Mouse (Mus musculus) kidney, postnatal 0 days (tissue): ENCODE results near the gene S1pr3. TPM values are rescaled to one million over a fixed set of nuclear protein-coding genes. Genes with fewer than 3 reads are reported as not detected.

Experiments used
- ATAC-seq: fragments of 200-750 bp; cut with Nextera tagmentation; replicated peaks from 2 replicates; pipeline ENCODE4 v1.8.0; 2017; ENCODE audit warnings: low read depth, moderate number of reproducible peaks, moderate TSS enrichment, moderate library complexity; ENCODE audit not compliant: low FRiP score
- DNase-seq: peaks from one replicate; pipeline ENCODE4 v3.0.0-alpha.2; 2016; ENCODE audit warnings: low spot score
- H3K27ac ChIP-seq: fragments of 300-500 bp; sonication (generic); 2 replicates; pipeline ENCODE4 v1.5.1; 2014; ENCODE audit warnings: mild to moderate bottlenecking
- H3K27me3 ChIP-seq: fragments of 300-500 bp; sonication (generic); 2 replicates; pipeline ENCODE4 v1.6.1; 2014; ENCODE audit warnings: low read length, mixed read lengths; ENCODE audit not compliant: insufficient read depth
- H3K36me3 ChIP-seq: fragments of 300-500 bp; sonication (generic); 2 replicates; pipeline ENCODE4 v1.6.1; 2014; ENCODE audit warnings: low read length, mixed read lengths; ENCODE audit not compliant: insufficient read depth
- H3K4me1 ChIP-seq: fragments of 300-500 bp; sonication (generic); replicated peaks from 2 replicates; pipeline ENCODE4 v1.6.1; 2014; ENCODE audit warnings: antibody characterized with exemption, low read length, mixed read lengths; ENCODE audit not compliant: insufficient read depth
- H3K4me2 ChIP-seq: fragments of 300-500 bp; sonication (generic); 2 replicates; pipeline ENCODE4 v1.6.1; 2014; ENCODE audit warnings: mild to moderate bottlenecking, low read length, moderate library complexity, mixed read lengths
- H3K4me3 ChIP-seq: fragments of 300-500 bp; sonication (generic); replicated peaks from 2 replicates; pipeline ENCODE4 v1.5.1; 2014; ENCODE audit warnings: low read depth, low read length
- H3K9ac ChIP-seq: fragments of 300-500 bp; sonication (generic); 2 replicates; pipeline ENCODE4 v1.6.1; 2014; ENCODE audit warnings: low read depth, low read length
- H3K9me3 ChIP-seq: fragments of 300-500 bp; sonication (generic); replicated peaks from 2 replicates; pipeline ENCODE4 v1.6.1; 2016; ENCODE audit warnings: low read length, inconsistent platforms, mixed read lengths
- CTCF ChIP-seq: IDR thresholded peaks from 2 replicates; pipeline ENCODE4 v1.5.1; 2016; ENCODE audit warnings: antibody characterized with exemption, low read depth, mild to moderate bottlenecking, moderate library complexity
- WGBS: fragments of 180-500 bp; shearing (Covaris S2); extraction: QIAGEN DNeasy Blood & Tissue Kit; methylation state at CpG from one replicate; pipeline ENCODE4 v1.1.7; 2014; 5-methylcytosine and 5-hydroxymethylcytosine counted together
- polyA plus RNA-seq: library from polyadenylated mRNA; unstranded; fragments of >200 nt; fragmentation: Nextera tagmentation; extraction: Ambion mirVana; gene quantifications from 2 replicates; pipeline ENCODE4 v1.2.1, GENCODE M21; 2015

Gene S1pr3
- polyA plus RNA-seq, 1 experiment from 2014 or later = 36.7 TPM

- Histone ChIP-seq H3K36me3 (peaks cover 3% of the 10 kb centered on the region; the same call in 1 of the 2 replicates), H3K27ac (peak overlapping the region; percentile 43; the same call in 1 of the 2 replicates), H3K4me2 (peak overlapping the region; percentile 30; the same call in 1 of the 2 replicates), H3K27me3 (no peaks in the 10 kb centered on the region), H3K9ac (no peak overlapping the region), H3K4me3 (no peak overlapping the region), H3K4me1 (peaks cover 7% of the 10 kb centered on the region; the same call in 1 of the 2 replicates), H3K9me3 (no peaks in the 10 kb centered on the region)
- DNase-seq (peak; percentile 98), ATAC-seq (peak; percentile 53)
- WGBS = 6% methylated on average over 20 of the region's 20 CpGs
- TF ChIP-seq CTCF = peak; percentile 99
These were observed 10.0 kb downstream of the S1pr3 start for GRCm38 (mm10) chr13:51418268-51418941.

- Histone ChIP-seq H3K9me3 (no peaks in the 10 kb centered on the region), H3K4me2 (peak overlapping the region; percentile 30; the same call in 1 of the 2 replicates), H3K36me3 (peaks cover 3% of the 10 kb centered on the region; the same call in 1 of the 2 replicates), H3K4me3 (no peak overlapping the region), H3K9ac (no peak overlapping the region), H3K27me3 (no peaks in the 10 kb centered on the region), H3K4me1 (peaks cover 7% of the 10 kb centered on the region; the same call in 1 of the 2 replicates), H3K27ac (no peak overlapping the region)
- TF ChIP-seq CTCF = no peak
- DNase-seq (no peak), ATAC-seq (no peak)
- WGBS = 77% methylated on average over 19 of the region's 19 CpGs
These were observed 10.6 kb downstream of the S1pr3 start for GRCm38 (mm10) chr13:51418942-51419451.

- no peaks in the 10 kb centered on the region for H3K27me3 ChIP-seq
- DNase-seq (no peak), ATAC-seq (no peak)
- H3K4me2 ChIP-seq = no peak overlapping the region
- H3K9me3 ChIP-seq = no peaks in the 10 kb centered on the region
- no peak overlapping the region for H3K9ac ChIP-seq
- no peak overlapping the region for H3K27ac ChIP-seq
- WGBS = 89% methylated on average over 15 of the region's 15 CpGs
- H3K36me3 ChIP-seq = peaks cover 3% of the 10 kb centered on the region; the same call in 1 of the 2 replicates
- TF ChIP-seq CTCF = no peak
- peaks cover 7% of the 10 kb centered on the region; the same call in 1 of the 2 replicates for H3K4me1 ChIP-seq
- no peak overlapping the region for H3K4me3 ChIP-seq
These were observed 11.1 kb downstream of the S1pr3 start for GRCm38 (mm10) chr13:51419501-51419900.

GRCm38 (mm10) chr13:51420861-51421260 is 12.4 kb downstream of the S1pr3 start:
- Histone ChIP-seq H3K9ac (no peak overlapping the region), H3K27ac (no peak overlapping the region), H3K4me3 (no peak overlapping the region), H3K4me1 (peaks cover 9% of the 10 kb centered on the region; the same call in 1 of the 2 replicates), H3K27me3 (no peaks in the 10 kb centered on the region), H3K36me3 (no peaks in the 10 kb centered on the region; the same call in 1 of the 2 replicates), H3K4me2 (no peak overlapping the region), H3K9me3 (no peaks in the 10 kb centered on the region)
- no peak for DNase-seq
- 78% methylated on average over 9 of the region's 9 CpGs for WGBS
- no peak for ATAC-seq
- TF ChIP-seq CTCF = no peak

- Histone ChIP-seq H3K36me3 (no peaks in the 10 kb centered on the region; the same call in 1 of the 2 replicates), H3K4me2 (no peak overlapping the region), H3K4me3 (no peak overlapping the region), H3K27me3 (no peaks in the 10 kb centered on the region), H3K4me1 (0 out of 2 replicates have a peak, but pooled peaks cover 3% of the 10 kb centered on the region), H3K9ac (no peak overlapping the region), H3K9me3 (no peaks in the 10 kb centered on the region), H3K27ac (no peak overlapping the region)
- DNase-seq = no peak
- ATAC-seq = no peak
- WGBS = 73% methylated on average over 9 of the region's 9 CpGs
- TF ChIP-seq CTCF = peak; percentile 5; the same call in 1 of the 2 replicates
These were observed 15.2 kb downstream of the S1pr3 start for GRCm38 (mm10) chr13:51423647-51424046.

GRCm38 (mm10) chr13:51424647-51425046 is 16.2 kb downstream of the S1pr3 start:
- Histone ChIP-seq H3K4me1 (0 out of 2 replicates have a peak, but pooled peaks cover 2% of the 10 kb centered on the region), H3K9ac (no peak overlapping the region), H3K27me3 (no peaks in the 10 kb centered on the region), H3K4me3 (no peak overlapping the region), H3K36me3 (no peaks in the 10 kb centered on the region; the same call in 1 of the 2 replicates), H3K9me3 (no peaks in the 10 kb centered on the region), H3K27ac (no peak overlapping the region), H3K4me2 (peak overlapping the region; percentile 39; the same call in 1 of the 2 replicates)
- DNase-seq (peak; percentile 88), ATAC-seq (peak; percentile 57)
- WGBS = 14% methylated on average over 5 of the region's 5 CpGs
- peak; percentile 87 for TF ChIP-seq CTCF
